ENCODE assay signal across 19 mouse cellular contexts in the genomic region with DNA sequence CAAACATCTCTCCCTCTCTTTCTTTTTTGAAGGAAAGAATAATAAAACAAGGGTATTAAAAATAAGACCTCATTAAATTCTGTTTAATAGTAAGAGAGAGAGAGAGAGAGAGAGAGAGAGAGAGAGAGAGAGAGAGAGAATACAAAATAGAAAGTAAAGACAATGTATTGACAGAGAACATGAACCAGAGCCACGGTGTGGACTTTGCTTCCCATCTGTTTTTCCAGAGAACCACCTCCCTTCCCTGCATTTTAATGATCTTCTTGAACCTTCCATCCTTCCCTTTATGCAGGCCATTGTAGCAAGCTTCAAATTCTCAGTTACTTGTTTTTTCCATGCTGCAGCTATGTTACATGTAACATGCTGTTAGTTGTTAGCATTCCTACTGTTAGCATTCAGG.
DNase-seq lines count a peak whose midpoint lies in the region; ATAC-seq and TF ChIP-seq lines count a peak whose summit lies in the region.
"Had no signal": no experiment of that assay in that cellular context is flagged by ENCODE, and none has a peak within 500 bp of the region (broad histone marks: within the 10 kb centered on the region; RNA-seq: fewer than 3 reads in every experiment).

No protein-coding gene starts in this region.

- no peak for DNase-seq in kidney, adult 8-10 months
- DNase-seq in limb, embryonic 10.5 days (ENCODE audit: low spot score), result no peak
- DNase-seq: adrenal gland, postnatal 14 days; cerebellum, adult 11-12 months; cerebellum, adult 9-10 months; cerebellum, postnatal 25 days; heart, postnatal 4 days had no signal

- TF ChIP-seq POLR2A in embryonic fibroblast, embryonic 13.5 days (IDR thresholded peaks at IDR 0.05; ENCODE audit: low read depth, low read length), result no peak

- H3K4me2 ChIP-seq in kidney, embryonic 14.5 days (replicated peaks; ENCODE audit: low read depth, low read length), result no peak overlapping the region
- H3K4me2 ChIP-seq in limb, embryonic 13.5 days (replicated peaks), result no peak overlapping the region
- H3K4me2 ChIP-seq in intestine, embryonic 16.5 days (ENCODE audit: low read depth, low read length), result no peak overlapping the region
- H3K4me2 ChIP-seq in forebrain, embryonic 16.5 days (ENCODE audit: low read length), result no peak overlapping the region
- H3K4me2 ChIP-seq: embryonic facial prominence, embryonic 13.5 days; forebrain, embryonic 13.5 days; hindbrain, embryonic 12.5 days had no signal

- no peaks in the 10 kb centered on the region for H3K36me3 ChIP-seq in kidney, embryonic 14.5 days (ENCODE audit: control insufficient read depth, insufficient read depth, low read length)
- no peaks in the 10 kb centered on the region for H3K36me3 ChIP-seq in limb, embryonic 13.5 days
- no peaks in the 10 kb centered on the region for H3K36me3 ChIP-seq in limb, embryonic 10.5 days
- H3K36me3 ChIP-seq in intestine, embryonic 16.5 days (ENCODE audit: control insufficient read depth, insufficient read depth, low read length), result no peaks in the 10 kb centered on the region
- H3K36me3 ChIP-seq in forebrain, embryonic 16.5 days (ENCODE audit: control insufficient read depth, insufficient read depth), result no peaks in the 10 kb centered on the region
- H3K36me3 ChIP-seq: embryonic facial prominence, embryonic 13.5 days; heart, embryonic 10.5 days; hindbrain, embryonic 12.5 days had no signal

- no peaks in the 10 kb centered on the region for H3K4me1 ChIP-seq in kidney, embryonic 14.5 days (ENCODE audit: control insufficient read depth, insufficient read depth, low read length)
- H3K4me1 ChIP-seq in limb, embryonic 13.5 days, result peaks cover 9% of the 10 kb centered on the region
- H3K4me1 ChIP-seq in limb, embryonic 10.5 days, result 0 out of 2 replicates have a peak, but pooled peaks cover 7% of the 10 kb centered on the region
- peaks cover 2% of the 10 kb centered on the region; the same call in 1 of the 2 replicates for H3K4me1 ChIP-seq in embryonic fibroblast, embryonic 13.5 days (ENCODE audit: control insufficient read depth, insufficient read depth, low read length)
- peaks cover 4% of the 10 kb centered on the region; the same call in 1 of the 2 replicates for H3K4me1 ChIP-seq in intestine, embryonic 16.5 days (ENCODE audit: control insufficient read depth, insufficient read depth, low read length)
- H3K4me1 ChIP-seq in forebrain, embryonic 16.5 days (replicated peaks; ENCODE audit: control insufficient read depth, insufficient read depth, low read length), result no peaks in the 10 kb centered on the region
- H3K4me1 ChIP-seq: embryonic facial prominence, embryonic 13.5 days; heart, embryonic 10.5 days; hindbrain, embryonic 12.5 days had no signal

- H3K27me3 ChIP-seq in kidney, embryonic 14.5 days (ENCODE audit: control insufficient read depth, insufficient read depth, low read length), result no peaks in the 10 kb centered on the region
- H3K27me3 ChIP-seq in limb, embryonic 13.5 days, result no peaks in the 10 kb centered on the region
- no peaks in the 10 kb centered on the region for H3K27me3 ChIP-seq in limb, embryonic 10.5 days (ENCODE audit: low read depth, poor library complexity, severe bottlenecking)
- H3K27me3 ChIP-seq in intestine, embryonic 16.5 days (replicated peaks; ENCODE audit: control insufficient read depth, insufficient read depth, low read length), result no peaks in the 10 kb centered on the region
- H3K27me3 ChIP-seq in forebrain, embryonic 16.5 days (replicated peaks; ENCODE audit: control insufficient read depth, insufficient read depth, low read length), result no peaks in the 10 kb centered on the region
- H3K27me3 ChIP-seq: CH12.LX; embryonic facial prominence, embryonic 13.5 days; forebrain, embryonic 13.5 days; hindbrain, embryonic 12.5 days; Patski had no signal

- no peak overlapping the region for H3K9ac ChIP-seq in kidney, embryonic 14.5 days (ENCODE audit: low read depth, low read length)
- no peak overlapping the region for H3K9ac ChIP-seq in limb, embryonic 13.5 days
- no peak overlapping the region for H3K9ac ChIP-seq in intestine, embryonic 16.5 days (ENCODE audit: low read depth, low read length)
- no peak overlapping the region for H3K9ac ChIP-seq in forebrain, embryonic 16.5 days (replicated peaks; ENCODE audit: low read depth, low read length)
- H3K9ac ChIP-seq: embryonic facial prominence, embryonic 13.5 days; forebrain, embryonic 13.5 days; hindbrain, embryonic 12.5 days had no signal

- H3K4me3 ChIP-seq in kidney, embryonic 14.5 days (ENCODE audit: low read length), result no peak overlapping the region
- H3K4me3 ChIP-seq in limb, embryonic 13.5 days, result no peak overlapping the region
- H3K4me3 ChIP-seq in limb, embryonic 10.5 days, result no peak overlapping the region
- H3K4me3 ChIP-seq in embryonic fibroblast, embryonic 13.5 days (ENCODE audit: insufficient read depth, low read length), result no peak overlapping the region
- no peak overlapping the region for H3K4me3 ChIP-seq in intestine, embryonic 16.5 days (ENCODE audit: low read length)
- no peak overlapping the region for H3K4me3 ChIP-seq in forebrain, embryonic 16.5 days (replicated peaks; ENCODE audit: low read length)
- H3K4me3 ChIP-seq: embryonic facial prominence, embryonic 13.5 days; forebrain, embryonic 13.5 days; heart, embryonic 10.5 days; hindbrain, embryonic 12.5 days had no signal

- H3K9me3 ChIP-seq in kidney, embryonic 14.5 days (ENCODE audit: control insufficient read depth, low read length), result no peaks in the 10 kb centered on the region
- no peaks in the 10 kb centered on the region for H3K9me3 ChIP-seq in limb, embryonic 13.5 days
- no peaks in the 10 kb centered on the region for H3K9me3 ChIP-seq in limb, embryonic 10.5 days (replicated peaks)
- no peaks in the 10 kb centered on the region for H3K9me3 ChIP-seq in intestine, embryonic 16.5 days (ENCODE audit: control insufficient read depth, low read length)
- no peaks in the 10 kb centered on the region for H3K9me3 ChIP-seq in forebrain, embryonic 16.5 days (ENCODE audit: control insufficient read depth, low read length)
- H3K9me3 ChIP-seq: embryonic facial prominence, embryonic 13.5 days; forebrain, embryonic 13.5 days; heart, embryonic 10.5 days; hindbrain, embryonic 12.5 days had no signal

- no peak for TF ChIP-seq CTCF in embryonic fibroblast, embryonic 13.5 days (IDR thresholded peaks at IDR 0.05; ENCODE audit: borderline replicate concordance, insufficient read depth, low read length)

- no peak for ATAC-seq in kidney, embryonic 14.5 days (ENCODE audit: low FRiP score, low TSS enrichment)
- no peak for ATAC-seq in limb, embryonic 13.5 days (ENCODE audit: low FRiP score, low read depth)
- ATAC-seq in intestine, embryonic 16.5 days, result peak; percentile 65; the same call in 1 of the 2 replicates
- ATAC-seq in forebrain, embryonic 16.5 days, result no peak
- ATAC-seq: activated CD4-positive, CD25-positive, alpha-beta regulatory T cell, adult 4 months; forebrain, embryonic 13.5 days; Patski had no signal

- H3K27ac ChIP-seq in kidney, embryonic 14.5 days (ENCODE audit: low read depth, low read length), result peak overlapping the region; percentile 24; the same call in 1 of the 2 replicates
- H3K27ac ChIP-seq in limb, embryonic 13.5 days, result 0 out of 2 replicates have a peak overlapping the region, but pooled peaks have one; percentile 15
- H3K27ac ChIP-seq in limb, embryonic 10.5 days, result no peak overlapping the region
- H3K27ac ChIP-seq in embryonic fibroblast, embryonic 13.5 days (ENCODE audit: insufficient read depth, low read length), result peak overlapping the region; percentile 97
- H3K27ac ChIP-seq in intestine, embryonic 16.5 days (ENCODE audit: low read length), result no peak overlapping the region
- H3K27ac ChIP-seq in forebrain, embryonic 16.5 days (ENCODE audit: low read length), result no peak overlapping the region
- H3K27ac ChIP-seq: embryonic facial prominence, embryonic 13.5 days; forebrain, embryonic 13.5 days; heart, embryonic 10.5 days; hindbrain, embryonic 12.5 days had no signal

- 50% methylated on average over 1 of the region's 1 CpGs for WGBS in kidney, embryonic 14.5 days
- WGBS in limb, embryonic 13.5 days, result 43% methylated on average over 1 of the region's 1 CpGs
- WGBS in limb, embryonic 10.5 days, result 58% methylated on average over 1 of the region's 1 CpGs
- WGBS in intestine, embryonic 16.5 days, result 16% methylated on average over 1 of the region's 1 CpGs
- 20% methylated on average over 1 of the region's 1 CpGs for WGBS in forebrain, embryonic 16.5 days

Comparison
In these comparisons a context has a peak if more than half of its experiments do, and no peak if none do; other contexts are left out.
1. H3K27ac ChIP-seq: peak in kidney, embryonic 14.5 days (single experiment), limb, embryonic 13.5 days (single experiment) and embryonic fibroblast, embryonic 13.5 days (single experiment); none in limb, embryonic 10.5 days (single experiment), intestine, embryonic 16.5 days (single experiment) and forebrain, embryonic 16.5 days (single experiment).